Mouse (Mus musculus) CH12.LX (cell line): ENCODE data around the gene Six5. TPM values are rescaled to one million over a fixed set of nuclear protein-coding genes. Genes with fewer than 3 reads are reported as not detected.
A peak's percentile ranks its signal among the peaks of the same experiment; 100 is the strongest.

Experiments
- DNase-seq: peaks from one replicate; pipeline ENCODE4 v3.0.0-alpha.2; 2013; ENCODE audit errors: extremely low read depth
- H3K27ac ChIP-seq: 2 replicates; pipeline ENCODE4 v1.5.1; 2012; ENCODE audit warnings: low read depth, mild to moderate bottlenecking, control low read depth, moderate library complexity; ENCODE audit not compliant: insufficient read depth
- H3K27me3 ChIP-seq: replicated peaks from 2 replicates; pipeline ENCODE3; 2012; ENCODE audit warnings: inconsistent platforms
- H3K36me3 ChIP-seq, 2 experiments: replicated peaks in 1 of 2; 2 replicates each; pipeline versions ENCODE3 to v1.6.1; 2012; ENCODE audit warnings: inconsistent platforms in 1 of 2, low read length in 1 of 2, mild to moderate bottlenecking in 1 of 2, mixed read lengths in 1 of 2, moderate library complexity in 1 of 2; ENCODE audit not compliant: control insufficient read depth in 1 of 2, insufficient read depth in 1 of 2
- H3K4me1 ChIP-seq, 2 experiments: 2 replicates each; pipeline ENCODE4 v1.6.1; 2012; ENCODE audit warnings: inconsistent platforms in 1 of 2, moderate library complexity in 1 of 2; ENCODE audit not compliant: insufficient read depth in 2 of 2, control insufficient read depth in 1 of 2
- H3K4me2 ChIP-seq: 2 replicates; pipeline ENCODE4 v1.6.1; 2012; ENCODE audit warnings: low read depth, mild to moderate bottlenecking, control low read depth; ENCODE audit not compliant: poor library complexity, insufficient read depth, severe bottlenecking
- H3K4me3 ChIP-seq, 3 experiments: fragments of 150-350 bp in 1 of 3; sonication (generic) in 1 of 3; replicated peaks in 1 of 3; 2 replicates each; pipeline versions ENCODE3 to v1.5.1; 2011 to 2012; ENCODE audit warnings: low read depth in 2 of 3, low read length in 2 of 3, mild to moderate bottlenecking in 2 of 3, moderate library complexity in 2 of 3, control low read depth in 1 of 3, improper control_type of control experiment in 1 of 3, inconsistent platforms in 1 of 3, mixed read lengths in 1 of 3; ENCODE audit not compliant: poor library complexity in 1 of 3
- H3K79me2 ChIP-seq: replicated peaks from 2 replicates; pipeline ENCODE4 v1.6.1; 2012; ENCODE audit warnings: mild to moderate bottlenecking, moderate library complexity; ENCODE audit not compliant: control insufficient read depth, poor library complexity, insufficient read depth, severe bottlenecking; ENCODE audit errors: extremely low read depth
- H3K9ac ChIP-seq: 2 replicates; pipeline ENCODE4 v1.6.1; 2012; ENCODE audit warnings: low read depth, mild to moderate bottlenecking, control low read depth, moderate library complexity; ENCODE audit not compliant: insufficient read depth
- H3K9me3 ChIP-seq: replicated peaks from 2 replicates; pipeline ENCODE3; 2012; ENCODE audit warnings: low read length, inconsistent platforms, mixed read lengths
- CTCF ChIP-seq, 2 experiments: IDR thresholded peaks in 1 of 2; conservative IDR thresholded peaks in 1 of 2; 2 replicates each; pipeline ENCODE4 v1.5.1; 2011 to 2012; ENCODE audit warnings: low read depth in 2 of 2, low read length in 2 of 2, improper control_type of control experiment in 1 of 2, inconsistent platforms in 1 of 2, mild to moderate bottlenecking in 1 of 2, moderate library complexity in 1 of 2
- ELF1 ChIP-seq: IDR thresholded peaks from 2 replicates; pipeline ENCODE4 v1.6.1; 2014; ENCODE audit warnings: low read depth, mild to moderate bottlenecking, inconsistent platforms, low read length, improper control_type of control experiment
- EP300 ChIP-seq: IDR thresholded peaks from 2 replicates; pipeline ENCODE4 v1.6.1; 2011; ENCODE audit warnings: low read length, improper control_type of control experiment
- JUN ChIP-seq: IDR thresholded peaks from 2 replicates; pipeline ENCODE4 v1.6.1; 2011; ENCODE audit warnings: low read depth, mild to moderate bottlenecking, low read length, improper control_type of control experiment, moderate library complexity; ENCODE audit not compliant: insufficient read depth
- SIN3A ChIP-seq: IDR thresholded peaks from 2 replicates; pipeline ENCODE4 v1.6.1; 2012; ENCODE audit warnings: low read length, improper control_type of control experiment, inconsistent platforms
- SMC3 ChIP-seq: IDR thresholded peaks from 2 replicates; pipeline ENCODE4 v1.6.1; 2011; ENCODE audit warnings: low read depth, low read length, improper control_type of control experiment
- TCF12 ChIP-seq: IDR thresholded peaks from 2 replicates; pipeline ENCODE4 v1.6.1; 2014; ENCODE audit warnings: low read depth, mild to moderate bottlenecking, inconsistent platforms, low read length, improper control_type of control experiment
- USF1 ChIP-seq: IDR thresholded peaks from 2 replicates; pipeline ENCODE4 v1.6.1; 2014; ENCODE audit warnings: low read depth, mild to moderate bottlenecking, inconsistent platforms, low read length, improper control_type of control experiment
- ZC3H11A ChIP-seq: IDR thresholded peaks from 2 replicates; pipeline ENCODE4 v1.6.1; 2012; ENCODE audit warnings: low read depth, mild to moderate bottlenecking, inconsistent platforms, low read length, improper control_type of control experiment
- ZMIZ1 ChIP-seq: IDR thresholded peaks from 2 replicates; pipeline ENCODE4 v1.6.1; 2012; ENCODE audit warnings: low read depth, mild to moderate bottlenecking, inconsistent platforms, low read length, improper control_type of control experiment
- dilution Hi-C: fragments of 300-500 bp; cut with MboI; formaldehyde crosslinking; loops from 2 replicates; pipeline ENCODE4 v1.14.3; 2020; ENCODE audit warnings: low sequenced_read_pairs; ENCODE audit not compliant: extremely low pct_unique_long_range_greater_than_20kb, extremely low pct_ligation_motif_present
- in situ Hi-C: fragments of 300-500 bp; cut with MboI; formaldehyde crosslinking; loops from 3 replicates; pipeline ENCODE4 v1.14.3; 2019; ENCODE audit warnings: low sequenced_read_pairs, low pct_ligation_motif_present, low pct_unique_long_range_greater_than_20kb, mixed read lengths
- polyA plus RNA-seq: library from polyadenylated mRNA; unstranded; fragments of >175 nt; gene quantifications from 2 replicates; pipeline ENCODE4 v1.2.1, GENCODE M21; 2012; ENCODE audit warnings: low read depth; ENCODE audit not compliant: insufficient read length
- total RNA-seq, 2 experiments: library from RNA; depleted of rRNA; stranded (reverse); fragments of 300-350 nt in 1 of 2; fragments of >200 nt in 1 of 2; gene quantifications; 2 replicates each; pipeline ENCODE4 v1.2.3; 2012 to 2014

Gene Six5
- total and polyA plus RNA-seq, 3 experiments = 0.16 to 1.8 (median 0.33) TPM

GRCm38 (mm10) chr7:19053136-19053532 lies 41.3 kb upstream of the Six5 start:
- dilution Hi-C loops = no loop called here
- DNase-seq = no peak
- Histone ChIP-seq H3K79me2 (no peaks in the 10 kb centered on the region), H3K4me1 (peaks cover 0 to 12% of the 10 kb centered on the region in 2 experiments; a peak in 1 of 4 replicates), H3K4me3 (no peak overlapping the region), H3K4me2 (no peak overlapping the region), H3K9me3 (no peaks in the 10 kb centered on the region), H3K27ac (no peak overlapping the region), H3K36me3 (peaks cover 74 to 100% of the 10 kb centered on the region in 2 experiments), H3K27me3 (no peaks in the 10 kb centered on the region), H3K9ac (no peak overlapping the region)
- TF ChIP-seq CTCF (conservative IDR thresholded peaks at IDR 0.05 in 1 of 2, IDR thresholded peaks at IDR 0.05 in 1 of 2; ENCODE audit: low read depth in 2 of 2, low read length in 2 of 2) = no peak
- no peak for TF ChIP-seq ZC3H11A
- no peak for TF ChIP-seq JUN
- in situ Hi-C loops = no loop called here

GRCm38 (mm10) chr7:19054047-19054776 lies 40.2 kb upstream of the Six5 start, which contains the start of gene Rsph6a:
Gene Rsph6a, plus strand, starts transcription at chr7:19054690.
- dilution Hi-C loops = no loop called here

GRCm38 (mm10) chr7:19054777-19055076 lies 39.7 kb upstream of the Six5 start:
- dilution Hi-C loops = no loop called here
- no peaks in the 10 kb centered on the region for H3K9me3 ChIP-seq
- no peaks in the 10 kb centered on the region for H3K27me3 ChIP-seq
- H3K9ac ChIP-seq = no peak overlapping the region
- peaks cover 58 to 90% of the 10 kb centered on the region in 2 experiments for H3K36me3 ChIP-seq
- no peak overlapping the region for H3K27ac ChIP-seq
- no peak overlapping the region for H3K4me3 ChIP-seq
- no peak overlapping the region for H3K4me2 ChIP-seq
- peaks cover 0 to 10% of the 10 kb centered on the region in 2 experiments; a peak in 1 of 4 replicates for H3K4me1 ChIP-seq
- no peak for DNase-seq
- in situ Hi-C loops = no loop called here
- TF ChIP-seq TCF12 (no peak), EP300 (no peak), ZC3H11A (no peak), USF1 (no peak), ELF1 (no peak), ZMIZ1 (no peak), CTCF (conservative IDR thresholded peaks at IDR 0.05 in 1 of 2, IDR thresholded peaks at IDR 0.05 in 1 of 2; ENCODE audit: low read depth in 2 of 2, low read length in 2 of 2) (no peak), SIN3A (no peak)
- H3K79me2 ChIP-seq = no peaks in the 10 kb centered on the region

More at GRCm38 (mm10) chr7:19054047-19054776, 40.2 kb upstream of the Six5 start, which contains the start of gene Rsph6a:
- in situ Hi-C loops = no loop called here
- H3K27ac ChIP-seq = no peak within 1 kb of the TSS
- no peak within 1 kb of the TSS for H3K4me2 ChIP-seq
- H3K4me1 ChIP-seq = peaks cover 0 to 12% of the 10 kb centered on the region in 2 experiments; a peak in 1 of 4 replicates
- H3K9me3 ChIP-seq = no peaks in the 10 kb centered on the region
- no peaks in the 10 kb centered on the region for H3K79me2 ChIP-seq
- TF ChIP-seq CTCF (conservative IDR thresholded peaks at IDR 0.05 in 1 of 2, IDR thresholded peaks at IDR 0.05 in 1 of 2; ENCODE audit: low read depth in 2 of 2, low read length in 2 of 2) (peak in 1 of 2 experiments; percentile 55; a peak in 2 of 4 replicates), SMC3 (peak; percentile 39), JUN (no peak)
- TF ChIP-seq, all 38 proteins: peak for 2
- H3K4me3 ChIP-seq = no peak within 1 kb of the TSS
- no peak within 1 kb of the TSS for H3K9ac ChIP-seq
- no peaks in the 10 kb centered on the region for H3K27me3 ChIP-seq
- peaks cover 63 to 93% of the 10 kb centered on the region in 2 experiments for H3K36me3 ChIP-seq
- peak; percentile 12 for DNase-seq
